Mouse (Mus musculus) embryonic facial prominence, embryonic 10.5 days (tissue): ENCODE data around the gene Fmo4. TPM values are rescaled to one million over a fixed set of nuclear protein-coding genes. Genes with fewer than 3 reads are reported as not detected.
A peak's percentile ranks its signal among the peaks of the same experiment; 100 is the strongest.

Experiments used
- DNase-seq: peaks from one replicate; pipeline ENCODE4 v3.0.0-alpha.2; 2017; ENCODE audit warnings: low spot score
- H3K27ac ChIP-seq: fragments of 300-500 bp; sonication (generic); replicated peaks from 2 replicates; pipeline ENCODE4 v1.5.1; 2016; ENCODE audit warnings: mild to moderate bottlenecking
- H3K27me3 ChIP-seq: fragments of 300-500 bp; sonication (generic); replicated peaks from 2 replicates; pipeline ENCODE4 v1.6.1; 2016; ENCODE audit warnings: low read depth, mild to moderate bottlenecking; ENCODE audit not compliant: poor library complexity, severe bottlenecking
- H3K36me3 ChIP-seq: fragments of 300-500 bp; sonication (generic); replicated peaks from 2 replicates; pipeline ENCODE4 v1.6.1; 2016; ENCODE audit warnings: mild to moderate bottlenecking, moderate library complexity
- H3K4me1 ChIP-seq: fragments of 300-500 bp; sonication (generic); 2 replicates; pipeline ENCODE4 v1.6.1; 2016
- H3K4me3 ChIP-seq: fragments of 300-500 bp; sonication (generic); 2 replicates; pipeline ENCODE4 v1.5.1; 2016; ENCODE audit warnings: mild to moderate bottlenecking, moderate library complexity
- H3K9me3 ChIP-seq: fragments of 300-500 bp; sonication (generic); 2 replicates; pipeline ENCODE4 v1.6.1; 2016; ENCODE audit warnings: mild to moderate bottlenecking
- WGBS: fragments of 180-500 bp; shearing (Covaris S2); methylation state at CpG from one replicate; pipeline ENCODE4 v1.1.7; 2016; 5-methylcytosine and 5-hydroxymethylcytosine counted together
- polyA plus RNA-seq: library from polyadenylated mRNA; unstranded; fragments of >200 nt; fragmentation: Nextera tagmentation; extraction: Ambion mirVana; gene quantifications from 2 replicates; pipeline ENCODE4 v1.2.1, GENCODE M21; 2016

Gene Fmo4
- polyA plus RNA-seq, 1 experiment from 2014 or later, result 0.09 TPM

DNA sequence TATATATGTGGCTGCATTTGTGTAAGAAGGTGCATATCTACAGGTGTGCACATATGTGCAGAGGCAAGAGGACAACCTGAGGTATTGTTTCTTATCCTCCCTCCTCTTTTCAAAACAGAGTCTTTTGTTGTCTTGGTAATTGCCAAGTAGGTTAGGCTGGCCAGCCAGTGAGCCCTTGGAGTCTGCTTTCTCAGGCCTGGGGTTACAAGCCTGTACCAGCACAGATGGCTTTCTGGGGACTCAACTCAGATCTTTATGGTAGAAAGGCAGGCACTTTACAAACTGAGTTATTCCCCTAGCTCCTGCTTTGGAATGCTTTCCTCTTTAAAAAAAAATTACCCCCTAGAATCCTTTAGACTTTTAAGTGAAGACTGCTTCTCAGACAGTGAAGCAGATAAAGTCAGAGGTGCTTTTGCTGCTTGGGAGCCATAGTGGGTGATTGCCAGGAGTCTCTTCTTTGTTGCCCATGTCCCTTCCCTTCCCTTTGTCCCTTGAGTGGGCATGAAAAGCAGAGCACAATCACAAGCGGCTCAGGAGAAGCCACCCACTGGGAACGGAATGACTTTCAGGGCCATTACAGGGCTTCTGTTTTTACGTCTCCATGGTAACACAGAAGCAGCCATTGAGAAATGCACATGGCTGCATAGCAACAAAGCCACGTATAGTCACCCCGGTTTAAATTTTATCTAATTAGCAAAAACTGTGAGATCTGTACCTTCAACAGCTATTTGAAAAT is 18.2 kb upstream of the Fmo4 start:
- Histone ChIP-seq H3K36me3 (no peaks in the 10 kb centered on the region), H3K4me1 (peaks cover 8% of the 10 kb centered on the region), H3K9me3 (no peaks in the 10 kb centered on the region), H3K4me3 (peak overlapping the region; percentile 25; the same call in 1 of the 2 replicates), H3K27me3 (no peaks in the 10 kb centered on the region; the same call in 1 of the 2 replicates), H3K27ac (peak overlapping the region; percentile 59)
- WGBS, result 4% methylated on average over 5 of the region's 5 CpGs
- DNase-seq, result peak; percentile 59

- Histone ChIP-seq H3K27me3 (no peaks in the 10 kb centered on the region), H3K27ac (no peak overlapping the region), H3K9me3 (no peaks in the 10 kb centered on the region), H3K36me3 (no peaks in the 10 kb centered on the region), H3K4me3 (no peak overlapping the region), H3K4me1 (0 out of 2 replicates have a peak, but pooled peaks cover 3% of the 10 kb centered on the region)
- WGBS, result 94% methylated on average over 5 of the region's 5 CpGs
- no peak for DNase-seq
Measured at GRCm38 (mm10) chr1:162819280-162819679, 5.5 kb upstream of the Fmo4 start.

DNA sequence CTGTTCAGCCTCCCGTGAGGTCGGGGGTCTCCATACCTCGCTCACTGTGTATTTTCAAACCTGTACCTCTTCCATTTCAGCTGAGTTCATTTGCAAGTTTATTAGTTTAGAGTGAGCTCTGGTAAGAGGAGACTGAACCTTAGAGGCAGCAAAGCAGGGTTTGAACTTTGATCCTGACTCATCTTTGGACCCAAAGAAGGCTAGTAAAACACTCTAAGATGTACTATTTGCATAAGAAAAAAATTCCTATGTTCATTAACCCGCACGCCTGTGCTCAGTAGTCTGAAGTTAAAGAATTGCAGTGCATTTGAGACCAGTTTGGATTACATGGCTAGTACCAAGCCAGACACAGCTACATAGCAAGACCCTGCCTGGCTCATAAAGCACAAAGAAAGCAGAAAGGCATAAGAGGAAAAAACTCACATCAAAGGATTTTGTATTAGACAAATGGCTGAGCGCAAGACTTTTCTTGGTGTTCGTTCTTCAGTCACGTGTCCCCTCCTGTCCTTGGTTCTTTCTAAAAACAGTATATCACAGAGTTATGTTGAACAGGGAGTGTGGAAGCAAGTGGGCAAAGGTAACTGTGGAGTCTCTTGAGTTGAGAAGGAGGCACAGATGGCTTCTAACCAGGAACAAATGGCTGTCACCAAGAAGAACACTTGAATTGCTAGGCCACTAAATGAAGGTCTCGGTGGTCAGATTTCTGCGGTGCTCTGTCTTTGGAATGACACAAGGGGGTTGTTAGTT is 1.8 kb upstream of the Fmo4 start:
- Histone ChIP-seq H3K36me3 (no peaks in the 10 kb centered on the region), H3K4me1 (0 out of 2 replicates have a peak, but pooled peaks cover 3% of the 10 kb centered on the region), H3K4me3 (no peak overlapping the region), H3K27ac (no peak overlapping the region), H3K9me3 (no peaks in the 10 kb centered on the region), H3K27me3 (no peaks in the 10 kb centered on the region)
- no peak for DNase-seq
- WGBS, result 84% methylated on average over 10 of the region's 10 CpGs

- no peak overlapping the region; the same call in 1 of the 2 replicates for H3K27ac ChIP-seq
- DNase-seq, result no peak
Measured at GRCm38 (mm10) chr1:162814932-162815331, 1.2 kb upstream of the Fmo4 start.

GRCm38 (mm10) chr1:162813143-162813835 is 483 bp downstream of the Fmo4 start:
- 90% methylated on average over 9 of the region's 9 CpGs for WGBS
- no peaks in the 10 kb centered on the region for H3K36me3 ChIP-seq
- 0 out of 2 replicates have a peak, but pooled peaks cover 3% of the 10 kb centered on the region for H3K4me1 ChIP-seq
- no peaks in the 10 kb centered on the region for H3K9me3 ChIP-seq
- DNase-seq, result no peak
- no peaks in the 10 kb centered on the region for H3K27me3 ChIP-seq
- H3K27ac ChIP-seq, result no peak overlapping the region
- H3K4me3 ChIP-seq, result no peak overlapping the region

More at GRCm38 (mm10) chr1:162814932-162815331, 1.2 kb upstream of the Fmo4 start:
- 75% methylated on average over 4 of the region's 4 CpGs for WGBS
- H3K27me3 ChIP-seq, result no peaks in the 10 kb centered on the region
- 0 out of 2 replicates have a peak, but pooled peaks cover 3% of the 10 kb centered on the region for H3K4me1 ChIP-seq
- H3K9me3 ChIP-seq, result no peaks in the 10 kb centered on the region
- H3K4me3 ChIP-seq, result no peak overlapping the region
- H3K36me3 ChIP-seq, result no peaks in the 10 kb centered on the region

DNA sequence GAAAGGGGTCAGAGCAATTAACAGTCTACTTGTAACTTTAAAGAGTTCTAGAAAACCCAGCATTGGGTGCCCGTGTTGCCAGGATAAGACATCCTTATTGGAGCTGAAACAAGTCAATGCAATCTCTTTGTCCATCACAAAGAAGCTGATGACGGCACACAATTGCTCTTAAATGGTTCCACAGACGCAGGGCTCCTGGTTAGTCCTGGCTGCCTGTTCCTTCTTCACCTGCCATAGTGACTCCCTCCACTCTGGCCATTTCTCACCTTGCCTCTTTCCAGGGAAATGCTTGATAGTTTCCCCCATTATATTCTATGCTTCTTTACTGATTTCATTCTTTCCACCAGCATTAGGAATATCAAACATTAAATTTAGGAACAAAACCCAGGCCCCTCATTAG is 5.2 kb downstream of the Fmo4 start:
- no peak overlapping the region for H3K27ac ChIP-seq
- H3K4me1 ChIP-seq, result no peaks in the 10 kb centered on the region
- H3K9me3 ChIP-seq, result no peaks in the 10 kb centered on the region
- H3K36me3 ChIP-seq, result no peaks in the 10 kb centered on the region
- no peak for DNase-seq
- 87% methylated on average over 3 of the region's 3 CpGs for WGBS
- H3K27me3 ChIP-seq, result no peaks in the 10 kb centered on the region
- no peak overlapping the region for H3K4me3 ChIP-seq

GRCm38 (mm10) chr1:162807441-162807840 is 6.3 kb downstream of the Fmo4 start:
- Histone ChIP-seq H3K27ac (no peak overlapping the region), H3K36me3 (no peaks in the 10 kb centered on the region), H3K4me3 (no peak overlapping the region), H3K9me3 (no peaks in the 10 kb centered on the region), H3K27me3 (no peaks in the 10 kb centered on the region), H3K4me1 (no peaks in the 10 kb centered on the region)
- WGBS, result 90% methylated on average over 5 of the region's 5 CpGs
- DNase-seq, result no peak

DNA sequence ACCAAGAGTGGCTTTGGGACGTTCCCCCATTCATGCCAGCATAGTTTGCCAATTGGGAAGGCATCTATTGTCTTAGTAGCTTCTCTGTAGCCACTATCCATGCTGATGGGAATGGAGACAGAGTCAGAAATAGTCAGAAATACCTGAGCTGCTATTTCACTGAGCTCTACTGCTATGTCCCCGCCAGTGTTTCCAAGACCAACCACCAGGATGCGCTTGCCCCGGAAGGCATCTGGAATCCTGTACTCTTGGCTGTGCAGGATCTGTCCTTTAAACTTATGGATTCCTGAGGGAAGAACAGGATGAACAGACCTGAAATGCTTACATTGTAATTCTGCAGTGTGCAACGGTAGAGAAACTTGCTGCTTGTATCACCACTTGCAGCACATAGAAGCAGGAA is 8.8 kb downstream of the Fmo4 start:
- 52% methylated on average over 5 of the region's 5 CpGs for WGBS
- no peaks in the 10 kb centered on the region for H3K4me1 ChIP-seq

DNA sequence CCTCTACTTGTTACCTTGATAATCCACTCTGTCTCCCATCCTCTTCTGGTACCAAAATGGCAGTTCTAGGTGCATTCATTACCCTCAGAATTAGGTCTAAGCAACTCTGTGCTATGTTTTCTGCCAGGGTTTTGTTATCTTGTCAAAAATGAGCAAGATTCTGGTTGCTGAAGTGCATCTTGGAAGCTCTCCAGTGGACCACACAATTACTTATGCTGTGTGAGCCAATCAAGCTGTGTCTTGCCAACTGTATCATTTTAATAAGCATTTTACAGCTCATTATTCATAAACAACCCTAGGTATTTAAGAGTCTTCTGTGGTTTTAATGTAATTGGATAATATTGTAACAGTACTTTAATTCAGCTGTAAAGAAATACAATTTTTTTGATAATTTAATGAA is 17.3 kb downstream of the Fmo4 start:
- no peaks in the 10 kb centered on the region for H3K27me3 ChIP-seq
- no peak overlapping the region for H3K4me3 ChIP-seq
- H3K27ac ChIP-seq, result no peak overlapping the region
- H3K4me1 ChIP-seq, result no peaks in the 10 kb centered on the region
- no peaks in the 10 kb centered on the region for H3K36me3 ChIP-seq
- no peaks in the 10 kb centered on the region for H3K9me3 ChIP-seq
- no peak for DNase-seq

More for the DNA sequence above, 8.8 kb downstream of the Fmo4 start:
- H3K27me3 ChIP-seq, result no peaks in the 10 kb centered on the region
- no peaks in the 10 kb centered on the region for H3K9me3 ChIP-seq
- DNase-seq, result peak; percentile 11
- H3K27ac ChIP-seq, result no peak overlapping the region
- H3K36me3 ChIP-seq, result no peaks in the 10 kb centered on the region
- no peak overlapping the region for H3K4me3 ChIP-seq

DNA sequence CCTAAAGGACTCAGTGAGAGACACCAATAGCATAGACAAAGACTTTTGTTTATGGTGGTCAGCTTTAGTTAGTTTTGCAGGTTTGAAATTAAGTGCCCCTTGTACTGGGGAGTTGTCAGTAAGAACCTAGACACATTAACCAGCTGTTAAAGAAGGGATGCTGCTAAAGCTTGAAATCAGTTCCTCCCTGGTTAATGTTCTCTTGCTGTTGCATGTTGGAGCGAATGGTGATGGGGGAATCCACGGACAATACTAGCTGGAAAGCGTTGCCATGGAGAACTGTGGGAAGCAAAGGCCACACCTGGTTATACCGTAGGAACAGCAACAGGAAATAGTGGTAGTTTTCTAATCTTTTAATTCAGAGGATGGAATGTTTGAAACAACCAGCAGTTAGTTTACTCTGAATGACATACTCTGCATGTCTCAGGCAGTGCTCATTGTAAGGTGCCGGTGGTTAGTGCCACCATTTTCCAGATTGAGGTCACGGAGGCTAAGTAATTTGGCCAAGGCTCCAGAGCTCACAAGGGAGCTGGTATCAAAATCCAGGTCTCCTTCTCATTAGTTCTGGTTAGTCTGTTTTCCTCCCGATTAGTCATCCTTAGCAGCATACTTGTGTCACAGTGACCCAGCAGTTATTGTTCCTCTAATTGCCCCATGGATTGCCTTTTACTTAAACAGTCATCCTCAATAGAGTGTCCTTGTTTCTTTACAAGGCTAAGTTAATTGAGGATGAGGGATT is 21.3 kb downstream of the Fmo4 start:
- no peak for DNase-seq
- no peaks in the 10 kb centered on the region for H3K4me1 ChIP-seq
- H3K36me3 ChIP-seq, result no peaks in the 10 kb centered on the region
- no peaks in the 10 kb centered on the region for H3K27me3 ChIP-seq
- H3K4me3 ChIP-seq, result no peak overlapping the region
- 62% methylated on average over 7 of the region's 7 CpGs for WGBS
- no peak overlapping the region for H3K27ac ChIP-seq
- no peaks in the 10 kb centered on the region for H3K9me3 ChIP-seq

DNA sequence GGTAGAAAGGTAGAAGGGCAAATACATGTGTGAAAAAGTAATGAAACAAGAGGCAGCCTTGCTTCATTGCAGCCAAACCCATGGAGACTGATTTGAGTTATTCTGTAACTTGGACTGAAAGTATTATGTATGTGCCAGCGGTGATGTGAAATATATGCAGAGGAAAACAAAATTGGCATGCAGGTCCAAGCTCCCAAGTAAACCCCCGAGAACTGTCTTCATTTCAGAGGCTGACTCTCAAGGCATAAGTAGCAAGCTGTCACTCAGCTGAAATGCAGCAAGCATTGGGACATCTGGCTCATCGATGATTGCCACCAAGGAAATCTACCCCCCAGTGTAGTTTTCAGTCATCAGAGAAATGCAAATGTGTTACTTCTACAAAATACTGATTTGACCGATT is 28.6 kb downstream of the Fmo4 start:
- no peaks in the 10 kb centered on the region for H3K4me1 ChIP-seq
- H3K4me3 ChIP-seq, result no peak overlapping the region
- no peaks in the 10 kb centered on the region for H3K9me3 ChIP-seq
- no peak overlapping the region for H3K27ac ChIP-seq
- WGBS, result 83% methylated on average over 4 of the region's 4 CpGs
- no peak for DNase-seq
- no peaks in the 10 kb centered on the region for H3K36me3 ChIP-seq
- no peaks in the 10 kb centered on the region for H3K27me3 ChIP-seq

GRCm38 (mm10) chr1:162783669-162784248 is 30.0 kb downstream of the Fmo4 start:
- Histone ChIP-seq H3K36me3 (no peaks in the 10 kb centered on the region), H3K27ac (no peak overlapping the region), H3K4me1 (no peaks in the 10 kb centered on the region), H3K27me3 (no peaks in the 10 kb centered on the region), H3K4me3 (no peak overlapping the region), H3K9me3 (no peaks in the 10 kb centered on the region)
- DNase-seq, result no peak
- 79% methylated on average over 7 of the region's 7 CpGs for WGBS
